In genomic region chr8:46792653-46793052, GRCm38 (mm10) we compare ENCODE assay signal across 16 mouse cellular contexts. TPM values are rescaled to one million over a fixed set of nuclear protein-coding genes. Genes with fewer than 3 reads are reported as not detected.
DNase-seq lines count a peak whose midpoint lies in the region; ATAC-seq lines count a peak whose summit lies in the region.
"Had no signal": no experiment of that assay in that cellular context is flagged by ENCODE, and none has a peak within 500 bp of the region (broad histone marks: within the 10 kb centered on the region; RNA-seq: fewer than 3 reads in every experiment).

No protein-coding gene starts in this region.

- no peaks in the 10 kb centered on the region for H3K4me1 ChIP-seq in midbrain, embryonic 11.5 days (ENCODE audit: control insufficient read depth, insufficient read depth, low read length)
- H3K4me1 ChIP-seq: forebrain, embryonic 13.5 days; hindbrain, embryonic 12.5 days; limb, embryonic 13.5 days had no signal

- DNase-seq in adrenal gland, postnatal 36 days, result peak; percentile 20 to 21
- no peak for DNase-seq in adrenal gland, postnatal 14 days
- peak; percentile 21 for DNase-seq in lung, postnatal 25 days (ENCODE audit: low spot score)
- DNase-seq in lung, postnatal 4 days, result no peak
- DNase-seq in ovary, adult 18-20 months (ENCODE audit: low spot score), result no peak
- no peak for DNase-seq in right cerebral cortex, adult 2 months (ENCODE audit: low spot score in 2 of 2)
- DNase-seq in midbrain, embryonic 11.5 days (ENCODE audit: low spot score, missing footprints), result no peak
- DNase-seq: cerebellum, adult 11-12 months; gastrocnemius, postnatal 10 days; kidney, adult 9 months; right cerebral cortex, postnatal 14 days had no signal

- ATAC-seq in midbrain, embryonic 11.5 days (ENCODE audit: low FRiP score), result no peak
- ATAC-seq: forebrain, embryonic 13.5 days had no signal

- no peaks in the 10 kb centered on the region for H3K9me3 ChIP-seq in midbrain, embryonic 11.5 days (ENCODE audit: control insufficient read depth, low read length)
- H3K9me3 ChIP-seq: forebrain, embryonic 13.5 days; heart, embryonic 12.5 days; hindbrain, embryonic 12.5 days; limb, embryonic 13.5 days had no signal

- peaks cover 96% of the 10 kb centered on the region for H3K79me2 ChIP-seq in macrophage (ENCODE audit: inconsistent target)

- peaks cover 30% of the 10 kb centered on the region for H3K36me3 ChIP-seq in macrophage (ENCODE audit: inconsistent target)
- H3K36me3 ChIP-seq in midbrain, embryonic 11.5 days (ENCODE audit: control insufficient read depth, insufficient read depth, low read length), result no peaks in the 10 kb centered on the region

- H3K4me3 ChIP-seq in macrophage (ENCODE audit: inconsistent target), result no peak overlapping the region
- H3K4me3 ChIP-seq in midbrain, embryonic 11.5 days (ENCODE audit: low read depth, low read length), result no peak overlapping the region
- H3K4me3 ChIP-seq: forebrain, embryonic 13.5 days; heart, embryonic 12.5 days; hindbrain, embryonic 12.5 days; limb, embryonic 13.5 days had no signal

- 33% methylated on average over 2 of the region's 2 CpGs for WGBS in macrophage (ENCODE audit: missing documents)
- 82% methylated on average over 2 of the region's 2 CpGs for WGBS in midbrain, embryonic 11.5 days

- no peak overlapping the region for H3K4me2 ChIP-seq in midbrain, embryonic 11.5 days
- H3K4me2 ChIP-seq: forebrain, embryonic 13.5 days; heart, embryonic 12.5 days; hindbrain, embryonic 12.5 days; limb, embryonic 13.5 days had no signal

- H3K9ac ChIP-seq in midbrain, embryonic 11.5 days (ENCODE audit: low read length), result no peak overlapping the region
- H3K9ac ChIP-seq: forebrain, embryonic 13.5 days; heart, embryonic 12.5 days; hindbrain, embryonic 12.5 days; limb, embryonic 13.5 days had no signal

- H3K27ac ChIP-seq in macrophage, result peak overlapping the region; percentile 87
- no peak overlapping the region for H3K27ac ChIP-seq in midbrain, embryonic 11.5 days (ENCODE audit: low read depth, low read length)
- H3K27ac ChIP-seq: forebrain, embryonic 13.5 days; hindbrain, embryonic 12.5 days; limb, embryonic 13.5 days had no signal

- no peaks in the 10 kb centered on the region for H3K27me3 ChIP-seq in midbrain, embryonic 11.5 days (ENCODE audit: control insufficient read depth, insufficient read depth, low read length)
- H3K27me3 ChIP-seq: forebrain, embryonic 13.5 days; heart, embryonic 12.5 days; hindbrain, embryonic 12.5 days; limb, embryonic 13.5 days had no signal

RNA-seq across cellular contexts. Expression of gene Irf2, which starts 53.1 kb away (rescaled TPM):
- total RNA-seq in adrenal gland, postnatal 36 days (2021), result 10 to 100 TPM; 67.9 to 76.9 TPM
- 66.7 and 70.0 TPM in 2 replicates for total RNA-seq in adrenal gland, postnatal 14 days (2021)
- total RNA-seq in macrophage (2018; cell fraction: chromatin; rRNA removed), result 100 to 1,000 TPM; 126 to 622 (median 474) TPM
- total RNA-seq in macrophage (2018; cell fraction: cytosol; rRNA removed), result 100 to 1,000 TPM in 7 of 26 experiments, 10 to 100 TPM in 19; 54.7 to 127 (median 84.0) TPM
- 100 to 1,000 TPM in 22 of 26 experiments, 10 to 100 TPM in 4; 57.1 to 457 (median 191) TPM for total RNA-seq in macrophage (2018; cell fraction: nucleus; rRNA removed)
- 57.1 to 103 TPM (median 64.5 TPM) in 3 replicates for polyA plus RNA-seq in macrophage (2018)
- 9.2 and 11.1 TPM in 2 replicates for polyA plus RNA-seq in midbrain, embryonic 11.5 days (2014; fragmentation: Nextera tagmentation; extraction: Ambion mirVana)

Comparison
In these comparisons a context has a peak if more than half of its experiments do, and no peak if none do; other contexts are left out.
1. DNase-seq: peak in adrenal gland, postnatal 36 days (2 of 2) and lung, postnatal 25 days (single experiment); none in adrenal gland, postnatal 14 days (single experiment), lung, postnatal 4 days (0 of 2), ovary, adult 18-20 months (single experiment), right cerebral cortex, adult 2 months (0 of 2) and midbrain, embryonic 11.5 days (single experiment).